ENCODE assay signal across 12 mouse cellular contexts in the genomic region with DNA sequence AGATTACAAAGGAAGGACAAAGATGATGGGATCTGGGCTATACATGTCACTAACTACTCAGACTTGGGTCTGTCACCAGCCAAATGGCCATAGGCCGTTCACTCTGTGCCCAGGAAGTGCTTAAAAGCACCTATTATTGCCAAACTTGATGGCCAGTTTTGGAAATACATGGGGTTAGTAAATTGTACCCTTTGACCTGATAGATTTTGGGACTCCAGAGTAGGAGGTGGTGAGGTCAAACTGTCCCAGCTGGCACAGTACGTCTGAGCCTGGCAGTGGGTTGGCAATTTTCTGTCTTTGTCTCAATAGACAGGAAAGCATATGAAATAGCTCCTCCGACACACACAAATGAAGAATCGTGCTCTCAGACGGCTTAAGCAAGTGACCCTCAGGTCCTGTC. TPM values are rescaled to one million over a fixed set of nuclear protein-coding genes. Genes with fewer than 3 reads are reported as not detected.
A peak's percentile ranks its signal among the peaks of the same experiment; 100 is the strongest.
DNase-seq lines count a peak whose midpoint lies in the region; ATAC-seq and TF ChIP-seq lines count a peak whose summit lies in the region.
"Had no signal": no experiment of that assay in that cellular context is flagged by ENCODE, and none has a peak within 500 bp of the region (broad histone marks: within the 10 kb centered on the region; RNA-seq: fewer than 3 reads in every experiment).

No protein-coding gene starts in this region.

- peak overlapping the region; percentile 76 for H3K27ac ChIP-seq in kidney, embryonic 15.5 days
- H3K27ac ChIP-seq in testis, adult 2 months (ENCODE audit: control insufficient read depth, insufficient read depth, low read depth, low read length), result peak overlapping the region; percentile 51; the same call in 1 of the 2 replicates
- peak overlapping the region; percentile 18; the same call in 1 of the 2 replicates for H3K27ac ChIP-seq in stomach, postnatal 0 days (replicated peaks)
- no peak overlapping the region for H3K27ac ChIP-seq in midbrain, embryonic 13.5 days
- H3K27ac ChIP-seq: liver, embryonic 13.5 days; midbrain, embryonic 10.5 days had no signal

- H3K4me1 ChIP-seq in kidney, embryonic 15.5 days, result peaks cover 57% of the 10 kb centered on the region
- H3K4me1 ChIP-seq in testis, adult 2 months (ENCODE audit: control insufficient read depth, insufficient read depth, low read length), result no peaks in the 10 kb centered on the region; the same call in 1 of the 2 replicates
- no peaks in the 10 kb centered on the region for H3K4me1 ChIP-seq in stomach, postnatal 0 days (replicated peaks; ENCODE audit: control insufficient read depth, insufficient read depth)
- H3K4me1 ChIP-seq in midbrain, embryonic 13.5 days (replicated peaks), result peaks cover 15% of the 10 kb centered on the region

- no peak overlapping the region for H3K4me3 ChIP-seq in kidney, embryonic 15.5 days (replicated peaks)
- no peak overlapping the region for H3K4me3 ChIP-seq in testis, adult 2 months (ENCODE audit: control insufficient read depth, low read depth, low read length)
- H3K4me3 ChIP-seq in stomach, postnatal 0 days (ENCODE audit: low read depth, low read length), result no peak overlapping the region
- no peak overlapping the region for H3K4me3 ChIP-seq in midbrain, embryonic 13.5 days (replicated peaks)
- H3K4me3 ChIP-seq: liver, embryonic 13.5 days; midbrain, embryonic 10.5 days had no signal

- H3K4me2 ChIP-seq in kidney, embryonic 15.5 days, result no peak overlapping the region
- H3K4me2 ChIP-seq in stomach, postnatal 0 days (replicated peaks; ENCODE audit: low read depth), result no peak overlapping the region
- no peak overlapping the region for H3K4me2 ChIP-seq in midbrain, embryonic 13.5 days (replicated peaks)
- H3K4me2 ChIP-seq: liver, embryonic 13.5 days had no signal

- ATAC-seq in kidney, embryonic 15.5 days (replicated peaks; ENCODE audit: low FRiP score), result no peak
- no peak for ATAC-seq in stomach, postnatal 0 days (ENCODE audit: low FRiP score, low TSS enrichment)
- ATAC-seq in midbrain, embryonic 13.5 days, result no peak

- no peak for TF ChIP-seq EP300 in stomach, postnatal 0 days (optimal IDR thresholded peaks at IDR 0.05)

- TF ChIP-seq POLR2A in testis, adult 2 months (IDR thresholded peaks at IDR 0.05; ENCODE audit: control insufficient read depth, low read depth, low read length), result no peak

- no peaks in the 10 kb centered on the region for H3K9me3 ChIP-seq in kidney, embryonic 15.5 days (replicated peaks)
- H3K9me3 ChIP-seq in stomach, postnatal 0 days (ENCODE audit: control insufficient read depth, low read length), result no peaks in the 10 kb centered on the region
- H3K9me3 ChIP-seq in midbrain, embryonic 13.5 days, result no peaks in the 10 kb centered on the region
- H3K9me3 ChIP-seq: liver, embryonic 13.5 days had no signal

- WGBS in kidney, embryonic 15.5 days, result 63% methylated on average over 5 of the region's 5 CpGs
- WGBS in stomach, postnatal 0 days, result 79% methylated on average over 5 of the region's 5 CpGs
- 80% methylated on average over 5 of the region's 5 CpGs for WGBS in midbrain, embryonic 13.5 days

- H3K36me3 ChIP-seq in kidney, embryonic 15.5 days, result peaks cover 5% of the 10 kb centered on the region; the same call in 1 of the 2 replicates
- H3K36me3 ChIP-seq in testis, adult 2 months (ENCODE audit: control insufficient read depth, insufficient read depth, low read length), result no peaks in the 10 kb centered on the region
- 0 out of 2 replicates have a peak, but pooled peaks cover 2% of the 10 kb centered on the region for H3K36me3 ChIP-seq in stomach, postnatal 0 days (ENCODE audit: control insufficient read depth, insufficient read depth, low read length)
- peaks cover 14% of the 10 kb centered on the region; the same call in 1 of the 2 replicates for H3K36me3 ChIP-seq in midbrain, embryonic 13.5 days
- H3K36me3 ChIP-seq: liver, embryonic 13.5 days had no signal

- no peak overlapping the region for H3K9ac ChIP-seq in kidney, embryonic 15.5 days
- no peak overlapping the region for H3K9ac ChIP-seq in stomach, postnatal 0 days (ENCODE audit: low read length)
- H3K9ac ChIP-seq in midbrain, embryonic 13.5 days (replicated peaks), result no peak overlapping the region
- H3K9ac ChIP-seq: liver, embryonic 13.5 days had no signal

- peak; percentile 34 for DNase-seq in adrenal gland, postnatal 14 days
- DNase-seq in adrenal gland, adult 18-20 months (ENCODE audit: low spot score in 2 of 2), result no peak
- DNase-seq in kidney, adult 9 months, result no peak
- no peak for DNase-seq in testis, postnatal 14 days (ENCODE audit: low spot score)
- no peak for DNase-seq in stomach, postnatal 0 days (ENCODE audit: low spot score)
- DNase-seq: cerebellum, adult 9-10 months; liver, embryonic 13.5 days; thymus, postnatal 36 days had no signal

- no peak for TF ChIP-seq CTCF in testis, adult 2 months (IDR thresholded peaks at IDR 0.05; ENCODE audit: control insufficient read depth, insufficient read depth, insufficient replicate concordance, low read depth, low read length)
- TF ChIP-seq CTCF in stomach, postnatal 0 days (IDR thresholded peaks at IDR 0.05; ENCODE audit: low read depth), result no peak

- peaks cover 19% of the 10 kb centered on the region for H3K27me3 ChIP-seq in kidney, embryonic 15.5 days
- H3K27me3 ChIP-seq in testis, adult 2 months (ENCODE audit: control insufficient read depth, insufficient read depth, low read length), result no peaks in the 10 kb centered on the region
- H3K27me3 ChIP-seq in stomach, postnatal 0 days (ENCODE audit: control insufficient read depth, insufficient read depth, low read length), result no peaks in the 10 kb centered on the region
- H3K27me3 ChIP-seq in midbrain, embryonic 13.5 days, result peaks cover 24% of the 10 kb centered on the region
- H3K27me3 ChIP-seq: liver, embryonic 13.5 days had no signal

RNA-seq across cellular contexts. Expression of a gene that starts 20.8 kb away (rescaled TPM):
- total RNA-seq in adrenal gland, postnatal 14 days (2021), result 43.7 and 46.6 TPM in 2 replicates
- 10 to 100 TPM; 27.9 to 41.1 TPM for total RNA-seq in adrenal gland, adult 18-20 months (2021)
- 11.7 and 12.2 TPM in 2 replicates for polyA plus RNA-seq in kidney, embryonic 15.5 days (2015; fragmentation: Nextera tagmentation; extraction: Ambion mirVana)
- polyA plus RNA-seq in testis, adult 2 months (2012; rRNA removed), result 2.0 and 2.7 TPM in 2 replicates
- 10.2 TPM in 2 replicates for polyA plus RNA-seq in stomach, postnatal 0 days (2015; fragmentation: Nextera tagmentation; extraction: Ambion mirVana)
- polyA plus RNA-seq in midbrain, embryonic 13.5 days (2015; fragmentation: Nextera tagmentation; extraction: Ambion mirVana), result 15.9 and 18.7 TPM in 2 replicates
